Comparison of ENCODE assay signal across 10 mouse cellular contexts in genomic region chr5:134740501-134741341, GRCm38 (mm10). TPM values are rescaled to one million over a fixed set of nuclear protein-coding genes. Genes with fewer than 3 reads are reported as not detected.
DNase-seq lines count a peak whose midpoint lies in the region; ATAC-seq and TF ChIP-seq lines count a peak whose summit lies in the region.
"Had no signal": no experiment of that assay in that cellular context is flagged by ENCODE, and none has a peak within 500 bp of the region (broad histone marks: within the 10 kb centered on the region; RNA-seq: fewer than 3 reads in every experiment).

No protein-coding gene starts in this region.

- no peak for DNase-seq in liver, adult 2 months (ENCODE audit: extremely low read depth, low read depth, low spot score)
- no peak for DNase-seq in liver, postnatal 0 days
- peak; percentile 73 for DNase-seq in heart, adult 8-10 months (ENCODE audit: low spot score)
- DNase-seq in kidney, adult 9 months = peak; percentile 18
- DNase-seq in thymus, postnatal 36 days = no peak
- no peak for DNase-seq in layer of hippocampus, postnatal 25 days (ENCODE audit: extremely low spot score in 1 of 2, low spot score in 1 of 2)
- no peak for DNase-seq in layer of hippocampus, adult 9-10 months (ENCODE audit: low spot score)
- DNase-seq: cerebellum, adult 9-11 months had no signal

- H3K36me3 ChIP-seq in liver, adult 2 months (ENCODE audit: control insufficient read depth, insufficient read depth, low read length) = no peaks in the 10 kb centered on the region
- no peaks in the 10 kb centered on the region for H3K36me3 ChIP-seq in liver, postnatal 0 days (replicated peaks; ENCODE audit: insufficient read depth, low read length)
- H3K36me3 ChIP-seq in stomach, embryonic 15.5 days = no peaks in the 10 kb centered on the region

- no peak for TF ChIP-seq CTCF in liver, adult 2 months (IDR thresholded peaks at IDR 0.05; ENCODE audit: low read depth, low read length)
- no peak for TF ChIP-seq CTCF in liver, postnatal 0 days (IDR thresholded peaks at IDR 0.05; ENCODE audit: low read depth)

- WGBS in liver, adult 2 months = 71% methylated on average over 11 of the region's 11 CpGs
- WGBS in liver, postnatal 0 days (ENCODE audit: insufficient replicate concordance) = 66% methylated on average over 11 of the region's 11 CpGs
- 48% methylated on average over 11 of the region's 11 CpGs for WGBS in stomach, embryonic 15.5 days

- no peak overlapping the region for H3K4me2 ChIP-seq in liver, postnatal 0 days (ENCODE audit: low read depth, low read length)
- H3K4me2 ChIP-seq in stomach, embryonic 15.5 days = no peak overlapping the region

- H3K9me3 ChIP-seq in liver, postnatal 0 days (ENCODE audit: low read length) = no peaks in the 10 kb centered on the region
- H3K9me3 ChIP-seq in stomach, embryonic 15.5 days = no peaks in the 10 kb centered on the region

- peak overlapping the region; percentile 28; the same call in 1 of the 2 replicates for H3K27ac ChIP-seq in liver, adult 2 months (replicated peaks; ENCODE audit: insufficient read depth, low read depth, low read length)
- H3K27ac ChIP-seq in liver, postnatal 0 days (ENCODE audit: low read depth) = no peak overlapping the region
- H3K27ac ChIP-seq in stomach, embryonic 15.5 days = peak overlapping the region; percentile 63

- peaks cover 4% of the 10 kb centered on the region; the same call in 1 of the 2 replicates for H3K4me1 ChIP-seq in liver, adult 2 months (ENCODE audit: control insufficient read depth, insufficient read depth, low read length)
- peaks cover 2% of the 10 kb centered on the region; the same call in 1 of the 2 replicates for H3K4me1 ChIP-seq in liver, postnatal 0 days (ENCODE audit: insufficient read depth)
- H3K4me1 ChIP-seq in stomach, embryonic 15.5 days = peaks cover 27% of the 10 kb centered on the region

- no peak for ATAC-seq in liver, postnatal 0 days
- no peak for ATAC-seq in stomach, embryonic 15.5 days (ENCODE audit: insufficient read depth, low FRiP score, low read depth)

- no peak overlapping the region for H3K4me3 ChIP-seq in liver, adult 2 months (ENCODE audit: insufficient read depth, low read depth, low read length)
- no peak overlapping the region for H3K4me3 ChIP-seq in liver, postnatal 0 days (ENCODE audit: low read depth, low read length)
- no peak overlapping the region for H3K4me3 ChIP-seq in stomach, embryonic 15.5 days (replicated peaks)

- no peak overlapping the region for H3K9ac ChIP-seq in liver, adult 2 months (ENCODE audit: low read depth, low read length)
- H3K9ac ChIP-seq in liver, postnatal 0 days (replicated peaks) = no peak overlapping the region
- H3K9ac ChIP-seq in stomach, embryonic 15.5 days = no peak overlapping the region

- no peaks in the 10 kb centered on the region for H3K27me3 ChIP-seq in liver, adult 2 months (ENCODE audit: control insufficient read depth, insufficient read depth, low read length)
- no peaks in the 10 kb centered on the region for H3K27me3 ChIP-seq in liver, postnatal 0 days (ENCODE audit: insufficient read depth, low read length)
- no peaks in the 10 kb centered on the region for H3K27me3 ChIP-seq in stomach, embryonic 15.5 days (replicated peaks)

- TF ChIP-seq EP300 in liver, postnatal 0 days (IDR thresholded peaks at IDR 0.05; ENCODE audit: low read depth) = no peak

- TF ChIP-seq POLR2A in liver, adult 2 months (IDR thresholded peaks at IDR 0.05; ENCODE audit: extremely low read depth, insufficient read depth, low read length) = no peak

- H3K79me2 ChIP-seq in liver, adult 2 months (ENCODE audit: control insufficient read depth, insufficient read depth, low read length) = no peaks in the 10 kb centered on the region

RNA-seq across cellular contexts. Expression of gene Eln, which starts 6.4 kb away (rescaled TPM):
- 0.37 and 0.60 TPM in 2 replicates for total RNA-seq in liver, adult 2 months (2014; rRNA removed)
- 4.0 and 5.2 TPM in 2 replicates for polyA plus RNA-seq in liver, adult 2 months (2012; rRNA removed)
- polyA plus RNA-seq in liver, postnatal 0 days (2015; fragmentation: Nextera tagmentation; extraction: Ambion mirVana) = 14.8 TPM in 2 replicates
- total RNA-seq in heart, adult 8-10 months (2022) = 10 to 100 TPM; 14.7 to 26.2 (median 17.6) TPM
- 88.3 and 92.2 TPM in 2 replicates for polyA plus RNA-seq in stomach, embryonic 15.5 days (2015; fragmentation: Nextera tagmentation; extraction: Ambion mirVana)
- total RNA-seq in layer of hippocampus, postnatal 25 days (2021) = 10 to 100 TPM; 15.8 to 17.5 TPM
- total RNA-seq: megakaryocyte, adult 5-6 weeks had no signal

RNA-seq across cellular contexts. Expression of gene Limk1, which starts 52.3 kb away (rescaled TPM):
- total RNA-seq in liver, adult 2 months (2014; rRNA removed) = 0.83 and 1.1 TPM in 2 replicates
- 2.1 and 2.7 TPM in 2 replicates for polyA plus RNA-seq in liver, adult 2 months (2012; rRNA removed)
- 0.59 and 0.73 TPM in 2 replicates for polyA plus RNA-seq in liver, postnatal 0 days (2015; fragmentation: Nextera tagmentation; extraction: Ambion mirVana)
- 1 to 10 TPM; 3.8 to 5.1 (median 4.0) TPM for total RNA-seq in heart, adult 8-10 months (2022)
- polyA plus RNA-seq in stomach, embryonic 15.5 days (2015; fragmentation: Nextera tagmentation; extraction: Ambion mirVana) = 5.9 TPM in 2 replicates
- 10 to 100 TPM; 39.9 to 41.8 TPM for total RNA-seq in layer of hippocampus, postnatal 25 days (2021)

Comparison
In these comparisons a context has a peak if more than half of its experiments do, and no peak if none do; other contexts are left out.
1. DNase-seq: peak in heart, adult 8-10 months (single experiment) and kidney, adult 9 months (single experiment); none in liver, adult 2 months (single experiment), liver, postnatal 0 days (single experiment), thymus, postnatal 36 days (0 of 2), layer of hippocampus, postnatal 25 days (0 of 2) and layer of hippocampus, adult 9-10 months (single experiment).
2. RNA of gene Limk1, which starts 52.3 kb away (total RNA-seq): 39.9 to 41.8 TPM in layer of hippocampus, postnatal 25 days; 3.8 to 5.1 TPM in heart, adult 8-10 months and 0.83 to 1.1 TPM in liver, adult 2 months; every median in the first group is over 4 times any median in the second.